Mouse (Mus musculus): ENCODE results near the gene Ppp2r5b. TPM values are rescaled to one million over a fixed set of nuclear protein-coding genes. Genes with fewer than 3 reads are reported as not detected.

Gene Ppp2r5b
- polyA plus RNA-seq, 1 experiment from 2014 or later = 162 TPM

DNA sequence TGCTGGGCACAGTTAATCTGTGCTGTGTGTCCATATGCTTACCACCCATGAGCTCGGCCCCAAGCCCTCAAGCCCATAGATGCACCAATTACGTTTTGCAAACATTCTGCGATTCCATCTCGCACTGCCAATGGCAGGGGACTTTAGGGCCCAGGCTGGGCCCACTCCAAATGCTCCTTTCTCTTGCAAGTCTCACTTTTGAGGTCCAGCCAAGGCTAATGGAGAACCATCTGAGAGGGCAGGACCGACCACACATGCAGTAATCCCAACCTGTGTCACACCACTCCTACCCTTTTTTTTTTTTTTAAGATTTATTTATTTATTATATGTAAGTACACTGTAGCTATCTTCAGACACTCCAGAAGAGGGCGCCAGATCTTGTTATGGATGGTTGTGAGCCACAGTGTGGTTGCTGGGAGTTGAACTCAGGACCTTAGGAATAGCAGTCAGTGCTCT lies 30.1 kb upstream of the Ppp2r5b start:
- peaks cover 4% of the 10 kb centered on the region; the same call in 1 of the 2 replicates for H3K4me1 ChIP-seq (replicated peaks)
- H3K36me3 ChIP-seq = peaks cover 10% of the 10 kb centered on the region
- no peak overlapping the region for H3K4me3 ChIP-seq
- ATAC-seq (ENCODE audit: low FRiP score, low read depth) = no peak
- H3K27me3 ChIP-seq = no peaks in the 10 kb centered on the region
- no peak overlapping the region for H3K27ac ChIP-seq (replicated peaks)
- H3K9me3 ChIP-seq = no peaks in the 10 kb centered on the region
- 68% methylated on average over 6 of the region's 6 CpGs for WGBS
- no peak overlapping the region for H3K9ac ChIP-seq
- H3K4me2 ChIP-seq = no peak overlapping the region

DNA sequence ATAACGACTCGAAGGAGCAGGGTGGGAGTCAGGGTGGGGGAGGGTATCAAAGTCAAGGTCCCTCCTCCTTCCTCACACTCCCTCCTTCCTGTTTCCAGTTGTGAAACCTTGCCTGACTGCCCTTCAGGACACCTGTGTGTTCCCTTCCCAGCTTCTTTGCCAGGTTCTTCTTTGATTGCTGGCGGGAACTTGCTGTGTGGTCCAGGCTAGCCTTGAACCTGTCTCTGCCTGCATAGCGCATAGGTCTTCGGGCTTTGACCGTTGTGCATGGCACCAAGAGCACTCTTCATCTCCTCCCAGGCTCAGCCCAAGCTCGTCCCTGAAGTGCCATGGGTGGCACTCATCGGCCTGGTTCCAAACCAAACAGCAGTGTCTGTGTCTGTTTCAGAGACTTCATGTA lies 29.3 kb upstream of the Ppp2r5b start:
- Histone ChIP-seq H3K4me2 (no peak overlapping the region), H3K9me3 (no peaks in the 10 kb centered on the region), H3K27me3 (no peaks in the 10 kb centered on the region), H3K9ac (no peak overlapping the region), H3K27ac (replicated peaks) (no peak overlapping the region), H3K4me1 (replicated peaks) (peaks cover 4% of the 10 kb centered on the region; the same call in 1 of the 2 replicates), H3K4me3 (no peak overlapping the region), H3K36me3 (peaks cover 17% of the 10 kb centered on the region)
- WGBS = 92% methylated on average over 8 of the region's 8 CpGs
- ATAC-seq (ENCODE audit: low FRiP score, low read depth) = no peak

DNA sequence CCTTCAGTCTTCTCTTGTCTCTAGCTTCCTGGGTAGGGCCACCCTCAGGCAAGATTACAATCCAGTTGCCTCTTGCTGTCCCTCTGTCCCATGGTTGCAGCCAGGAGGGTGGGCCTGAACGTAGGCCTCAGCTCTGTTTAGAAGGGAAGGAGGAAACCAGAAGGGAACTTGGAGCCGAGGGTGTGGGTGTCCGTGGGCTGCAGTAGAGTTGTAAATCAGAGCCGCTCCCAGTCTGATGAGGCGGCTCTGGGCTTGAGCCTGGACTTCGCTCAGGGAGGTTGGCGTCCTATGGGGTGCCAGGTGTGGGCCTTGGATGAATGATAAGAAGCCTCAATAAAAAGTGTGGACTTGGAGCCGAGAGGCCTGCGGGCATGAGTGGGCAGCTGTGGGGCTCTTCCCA lies 28.5 kb upstream of the Ppp2r5b start:
- Histone ChIP-seq H3K4me1 (replicated peaks) (peaks cover 4% of the 10 kb centered on the region; the same call in 1 of the 2 replicates), H3K4me3 (no peak overlapping the region), H3K9me3 (no peaks in the 10 kb centered on the region), H3K27ac (replicated peaks) (no peak overlapping the region), H3K9ac (no peak overlapping the region), H3K27me3 (no peaks in the 10 kb centered on the region), H3K36me3 (peaks cover 20% of the 10 kb centered on the region), H3K4me2 (no peak overlapping the region)
- 84% methylated on average over 9 of the region's 9 CpGs for WGBS
- no peak for ATAC-seq (ENCODE audit: low FRiP score, low read depth)

DNA sequence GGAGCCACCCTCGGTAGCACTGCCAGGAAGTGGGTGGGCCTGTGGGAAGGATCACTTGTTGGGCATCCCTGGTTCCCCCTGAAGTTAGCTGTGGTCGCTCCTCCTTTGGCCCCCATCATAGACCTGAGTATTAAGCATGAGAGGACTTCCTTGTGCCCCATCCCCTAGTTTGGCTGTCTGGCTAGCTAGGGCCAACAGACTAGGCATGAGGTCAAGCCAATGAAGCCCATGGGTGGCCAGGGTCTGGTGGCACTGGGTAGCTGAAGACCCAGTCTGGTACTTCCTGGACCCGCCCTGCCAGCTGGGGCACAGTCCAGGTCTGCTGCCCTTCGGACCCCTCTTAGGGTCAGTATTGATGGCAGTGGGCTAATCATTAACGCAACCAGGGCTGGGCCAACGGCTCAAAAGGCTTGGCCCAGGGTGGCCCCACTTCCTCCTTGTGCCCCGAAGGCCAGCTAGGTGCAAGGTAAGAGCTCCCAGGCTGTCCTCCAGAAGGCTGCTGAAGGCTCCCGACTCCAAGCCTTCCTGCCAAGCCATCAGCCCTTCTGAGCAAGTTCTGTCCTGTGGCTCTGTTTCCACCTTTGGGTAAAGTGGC lies 27.3 kb upstream of the Ppp2r5b start:
- H3K4me3 ChIP-seq = no peak overlapping the region

DNA sequence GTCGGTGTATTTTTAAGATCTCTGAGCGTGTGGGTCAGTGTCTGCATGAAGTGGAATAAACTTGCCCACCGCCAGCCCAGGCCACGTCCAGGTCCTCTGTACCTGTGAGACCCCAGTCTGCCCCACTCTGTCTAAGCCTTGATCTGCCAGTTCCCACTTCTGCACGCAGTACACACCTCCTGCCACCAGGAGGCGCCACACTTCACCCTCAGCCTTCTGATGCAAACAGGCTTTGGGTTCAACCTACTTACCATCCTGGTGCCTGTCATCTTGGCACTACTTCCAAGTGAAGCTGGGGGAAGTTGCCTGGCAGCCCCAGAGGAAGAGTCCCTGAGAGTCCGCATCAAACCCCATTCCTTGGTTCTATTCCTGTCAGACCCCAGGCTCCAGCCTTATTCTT lies 26.6 kb upstream of the Ppp2r5b start:
- peaks cover 40% of the 10 kb centered on the region for H3K36me3 ChIP-seq
- H3K27ac ChIP-seq (replicated peaks) = no peak overlapping the region
- WGBS = 62% methylated on average over 7 of the region's 7 CpGs
- H3K4me1 ChIP-seq (replicated peaks) = no peaks in the 10 kb centered on the region
- no peaks in the 10 kb centered on the region for H3K9me3 ChIP-seq
- H3K4me2 ChIP-seq = no peak overlapping the region
- no peak for ATAC-seq (ENCODE audit: low FRiP score, low read depth)
- no peak overlapping the region for H3K9ac ChIP-seq
- H3K27me3 ChIP-seq = no peaks in the 10 kb centered on the region
- no peak overlapping the region for H3K4me3 ChIP-seq

More for the DNA sequence above, 27.3 kb upstream of the Ppp2r5b start:
- 75% methylated on average over 8 of the region's 8 CpGs for WGBS
- Histone ChIP-seq H3K27me3 (no peaks in the 10 kb centered on the region), H3K9me3 (no peaks in the 10 kb centered on the region), H3K4me1 (replicated peaks) (no peaks in the 10 kb centered on the region), H3K36me3 (peaks cover 33% of the 10 kb centered on the region), H3K4me2 (no peak overlapping the region), H3K9ac (no peak overlapping the region), H3K27ac (replicated peaks) (no peak overlapping the region)
- no peak for ATAC-seq (ENCODE audit: low FRiP score, low read depth)

DNA sequence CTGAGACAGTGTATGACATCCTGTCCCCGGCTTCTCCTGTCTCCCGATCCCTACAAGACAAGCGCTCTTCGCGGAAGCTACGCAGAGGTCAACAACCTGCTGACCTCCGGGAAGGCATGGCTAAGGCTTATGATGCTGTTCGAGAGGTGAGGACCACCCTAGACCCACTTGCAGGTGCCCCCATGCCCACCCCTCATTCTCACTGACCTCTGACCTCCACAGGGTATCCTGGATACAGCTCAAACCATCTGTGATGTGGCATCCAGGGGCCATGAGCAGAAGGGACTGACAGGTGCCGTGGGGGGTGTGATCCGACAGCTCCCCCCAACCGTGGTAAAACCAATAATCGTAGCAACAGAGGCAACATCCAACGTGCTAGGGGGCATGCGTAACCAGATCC lies 25.7 kb upstream of the Ppp2r5b start:
- Histone ChIP-seq H3K27me3 (no peaks in the 10 kb centered on the region), H3K4me1 (replicated peaks) (no peaks in the 10 kb centered on the region), H3K4me2 (no peak overlapping the region), H3K27ac (replicated peaks) (no peak overlapping the region), H3K9me3 (no peaks in the 10 kb centered on the region), H3K36me3 (peaks cover 48% of the 10 kb centered on the region), H3K9ac (no peak overlapping the region), H3K4me3 (no peak overlapping the region)
- 93% methylated on average over 14 of the region's 14 CpGs for WGBS
- no peak for ATAC-seq (ENCODE audit: low FRiP score, low read depth)

DNA sequence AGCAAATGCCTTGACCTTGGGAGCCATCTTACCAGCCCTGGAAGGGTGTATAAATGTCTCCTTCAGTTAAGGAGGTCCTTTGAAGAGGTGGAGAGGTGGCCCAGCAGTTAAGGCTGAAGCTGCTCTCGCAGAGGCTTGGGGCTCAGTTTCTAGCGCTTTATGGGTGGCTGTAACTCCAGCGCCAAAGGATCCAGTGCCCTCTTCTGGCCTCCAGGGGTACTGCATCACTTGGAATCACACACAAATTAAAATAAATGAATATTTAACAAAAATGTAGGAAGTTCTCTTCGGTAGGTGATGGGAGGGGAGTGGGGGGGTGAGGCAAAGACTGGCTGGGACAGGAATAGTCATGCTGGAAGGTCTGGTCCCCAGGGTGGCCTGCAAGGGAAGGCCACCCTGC lies 25.3 kb upstream of the Ppp2r5b start:
- no peaks in the 10 kb centered on the region for H3K9me3 ChIP-seq
- no peaks in the 10 kb centered on the region for H3K27me3 ChIP-seq
- no peaks in the 10 kb centered on the region for H3K4me1 ChIP-seq (replicated peaks)
- H3K36me3 ChIP-seq = peaks cover 52% of the 10 kb centered on the region
- no peak overlapping the region for H3K4me2 ChIP-seq
- no peak for ATAC-seq (ENCODE audit: low FRiP score, low read depth)
- H3K9ac ChIP-seq = no peak overlapping the region
- no peak overlapping the region for H3K27ac ChIP-seq (replicated peaks)
- no peak overlapping the region for H3K4me3 ChIP-seq
- 78% methylated on average over 4 of the region's 4 CpGs for WGBS

DNA sequence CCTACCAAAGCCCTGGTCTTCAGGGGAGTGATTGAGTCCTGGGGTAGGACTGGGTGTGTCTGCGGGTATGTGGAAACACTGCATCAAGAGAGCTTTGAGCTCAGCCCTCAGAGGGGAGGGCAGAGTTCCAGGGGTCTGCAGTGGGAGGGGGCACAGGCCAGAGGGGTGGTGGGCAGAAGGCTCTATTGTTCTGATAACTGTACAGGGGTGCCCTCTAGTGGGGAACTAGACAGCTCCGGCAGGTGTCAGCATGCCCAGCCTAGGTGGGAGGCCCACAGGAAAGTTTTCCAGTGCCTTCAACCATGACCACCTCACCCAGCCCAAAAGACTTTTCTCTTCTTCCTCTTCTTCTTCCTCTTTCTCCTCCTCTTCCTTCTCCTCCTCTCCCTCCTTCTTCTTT lies 24.8 kb upstream of the Ppp2r5b start:
- no peak overlapping the region for H3K4me2 ChIP-seq
- no peak overlapping the region for H3K9ac ChIP-seq
- no peaks in the 10 kb centered on the region for H3K27me3 ChIP-seq
- no peak for ATAC-seq (ENCODE audit: low FRiP score, low read depth)
- 68% methylated on average over 2 of the region's 2 CpGs for WGBS
- H3K4me3 ChIP-seq = no peak overlapping the region
- no peaks in the 10 kb centered on the region for H3K9me3 ChIP-seq
- H3K27ac ChIP-seq (replicated peaks) = no peak overlapping the region
- H3K36me3 ChIP-seq = peaks cover 56% of the 10 kb centered on the region
- H3K4me1 ChIP-seq (replicated peaks) = no peaks in the 10 kb centered on the region

DNA sequence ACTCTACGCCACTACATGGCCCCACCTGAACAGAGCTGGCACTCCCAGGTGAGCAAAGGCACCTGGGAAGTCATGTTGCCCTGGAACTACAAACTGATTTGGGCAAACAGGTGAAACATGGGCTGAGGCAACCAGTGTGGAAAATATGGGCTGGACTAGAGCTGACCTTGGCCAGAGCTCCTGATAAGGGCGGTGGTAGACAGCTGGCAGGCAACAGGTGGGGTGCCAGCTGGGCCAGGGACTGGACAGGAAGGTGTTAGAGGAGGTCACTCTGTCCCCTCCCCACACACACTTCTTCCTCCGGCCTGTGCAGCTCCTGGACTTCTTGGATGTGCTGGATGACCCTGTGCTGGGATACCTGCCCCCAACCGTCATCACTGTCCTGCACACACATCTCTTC lies 17.3 kb upstream of the Ppp2r5b start:
- no peaks in the 10 kb centered on the region for H3K4me1 ChIP-seq (replicated peaks)
- H3K9me3 ChIP-seq = no peaks in the 10 kb centered on the region
- H3K27me3 ChIP-seq = no peaks in the 10 kb centered on the region
- no peak overlapping the region for H3K27ac ChIP-seq (replicated peaks)
- H3K4me3 ChIP-seq = no peak overlapping the region
- no peak overlapping the region for H3K4me2 ChIP-seq
- no peak overlapping the region for H3K9ac ChIP-seq
- peaks cover 76% of the 10 kb centered on the region for H3K36me3 ChIP-seq
- WGBS = 93% methylated on average over 4 of the region's 4 CpGs
- no peak for ATAC-seq (ENCODE audit: low FRiP score, low read depth)

DNA sequence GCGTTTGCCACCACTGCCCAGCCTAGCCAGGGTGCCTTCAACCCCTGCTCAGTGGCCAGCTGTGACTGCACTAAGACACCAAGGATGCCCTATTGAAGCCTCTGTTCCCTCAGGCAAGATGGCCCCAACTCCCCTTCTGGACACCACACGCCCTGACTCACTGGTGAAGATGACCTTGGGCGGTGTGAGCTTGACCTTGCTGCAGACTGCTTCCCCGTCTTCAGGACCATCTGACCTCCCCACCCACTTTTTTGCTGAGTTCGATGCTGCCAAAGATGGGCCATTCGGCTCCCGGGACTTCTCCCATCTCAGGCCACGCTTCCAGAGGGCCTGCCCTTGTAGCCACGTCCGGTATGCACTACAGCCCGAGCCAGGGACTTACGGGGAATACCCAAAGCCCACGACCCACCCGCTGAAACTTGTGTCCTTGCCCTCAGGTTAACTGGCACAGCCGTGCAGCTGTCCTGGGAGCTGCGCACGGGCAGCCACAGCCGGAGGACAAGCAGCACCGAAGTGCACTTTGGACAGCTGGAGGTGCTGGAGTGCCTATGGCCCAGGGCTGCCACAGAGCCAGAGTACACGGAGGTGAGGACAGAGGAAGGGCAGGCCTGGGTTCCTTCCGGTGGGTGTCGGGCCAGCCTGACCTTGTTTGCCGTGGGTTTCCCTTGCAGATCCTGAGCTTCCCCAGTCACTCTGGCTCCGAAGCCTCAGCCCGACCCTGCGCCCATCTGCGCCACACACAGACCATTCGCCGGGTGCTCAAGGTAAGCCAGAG lies 12.0 kb upstream of the Ppp2r5b start:
- H3K4me1 ChIP-seq (replicated peaks) = peaks cover 8% of the 10 kb centered on the region
- H3K27me3 ChIP-seq = no peaks in the 10 kb centered on the region
- H3K9ac ChIP-seq = no peak overlapping the region
- H3K9me3 ChIP-seq = no peaks in the 10 kb centered on the region
- 95% methylated on average over 29 of the region's 29 CpGs for WGBS
- no peak overlapping the region for H3K27ac ChIP-seq (replicated peaks)
- no peak overlapping the region for H3K4me3 ChIP-seq
- peaks cover 58% of the 10 kb centered on the region for H3K36me3 ChIP-seq
- ATAC-seq (ENCODE audit: low FRiP score, low read depth) = no peak
- no peak overlapping the region for H3K4me2 ChIP-seq

DNA sequence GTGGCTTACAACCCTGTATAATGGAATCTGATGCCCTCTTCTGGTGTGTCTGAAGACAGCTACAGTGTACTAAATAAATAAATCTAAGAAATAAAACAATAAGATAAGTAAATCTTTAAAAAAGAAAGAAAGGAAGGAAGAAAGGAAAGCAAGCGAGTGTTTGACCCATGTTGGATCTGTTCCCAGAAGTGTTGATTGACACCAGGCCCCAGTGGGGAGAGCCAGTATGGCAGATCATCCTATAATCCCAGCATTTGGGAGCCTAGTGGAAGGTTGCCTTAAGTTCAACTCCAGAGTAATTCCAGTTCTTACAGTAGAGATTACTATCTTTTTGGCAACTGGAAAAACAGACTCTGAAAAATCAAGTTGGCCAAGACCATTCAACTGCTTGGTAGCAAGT lies 10.1 kb upstream of the Ppp2r5b start:
- Histone ChIP-seq H3K36me3 (peaks cover 41% of the 10 kb centered on the region), H3K27me3 (no peaks in the 10 kb centered on the region), H3K27ac (replicated peaks) (no peak overlapping the region), H3K4me2 (no peak overlapping the region), H3K9ac (no peak overlapping the region), H3K4me3 (no peak overlapping the region), H3K9me3 (no peaks in the 10 kb centered on the region), H3K4me1 (replicated peaks) (peaks cover 18% of the 10 kb centered on the region)
- ATAC-seq (ENCODE audit: low FRiP score, low read depth) = no peak
- WGBS = 65% methylated on average over 1 of the region's 1 CpGs

DNA sequence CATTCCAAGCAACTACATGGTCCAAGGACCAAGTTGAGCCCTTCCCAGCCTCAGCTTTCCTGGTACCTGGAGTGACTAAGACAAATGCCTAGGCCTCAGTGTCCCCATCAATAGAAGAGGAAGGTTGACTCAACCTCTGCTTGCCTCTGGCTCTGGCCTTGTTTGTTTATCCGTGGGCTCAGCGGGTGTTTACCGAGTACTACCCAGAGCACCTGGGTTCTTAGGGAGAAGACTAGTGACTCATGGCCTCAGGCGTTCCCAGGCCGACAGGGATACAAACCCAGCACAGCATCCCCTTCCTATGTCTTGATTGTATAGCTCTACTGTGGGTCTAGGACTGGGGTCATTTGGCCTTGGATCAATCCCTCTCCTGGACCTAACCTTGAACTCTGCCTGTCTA lies 7.6 kb upstream of the Ppp2r5b start:
- Histone ChIP-seq H3K36me3 (peaks cover 33% of the 10 kb centered on the region), H3K9me3 (no peaks in the 10 kb centered on the region), H3K27ac (replicated peaks) (no peak overlapping the region), H3K4me3 (no peak overlapping the region), H3K9ac (no peak overlapping the region), H3K27me3 (no peaks in the 10 kb centered on the region), H3K4me1 (replicated peaks) (peaks cover 20% of the 10 kb centered on the region), H3K4me2 (peak overlapping the region; percentile 95; the same call in 1 of the 2 replicates)
- 79% methylated on average over 5 of the region's 5 CpGs for WGBS
- no peak for ATAC-seq (ENCODE audit: low FRiP score, low read depth)
